ENCODE assay signal across 16 mouse cellular contexts in the genomic region with DNA sequence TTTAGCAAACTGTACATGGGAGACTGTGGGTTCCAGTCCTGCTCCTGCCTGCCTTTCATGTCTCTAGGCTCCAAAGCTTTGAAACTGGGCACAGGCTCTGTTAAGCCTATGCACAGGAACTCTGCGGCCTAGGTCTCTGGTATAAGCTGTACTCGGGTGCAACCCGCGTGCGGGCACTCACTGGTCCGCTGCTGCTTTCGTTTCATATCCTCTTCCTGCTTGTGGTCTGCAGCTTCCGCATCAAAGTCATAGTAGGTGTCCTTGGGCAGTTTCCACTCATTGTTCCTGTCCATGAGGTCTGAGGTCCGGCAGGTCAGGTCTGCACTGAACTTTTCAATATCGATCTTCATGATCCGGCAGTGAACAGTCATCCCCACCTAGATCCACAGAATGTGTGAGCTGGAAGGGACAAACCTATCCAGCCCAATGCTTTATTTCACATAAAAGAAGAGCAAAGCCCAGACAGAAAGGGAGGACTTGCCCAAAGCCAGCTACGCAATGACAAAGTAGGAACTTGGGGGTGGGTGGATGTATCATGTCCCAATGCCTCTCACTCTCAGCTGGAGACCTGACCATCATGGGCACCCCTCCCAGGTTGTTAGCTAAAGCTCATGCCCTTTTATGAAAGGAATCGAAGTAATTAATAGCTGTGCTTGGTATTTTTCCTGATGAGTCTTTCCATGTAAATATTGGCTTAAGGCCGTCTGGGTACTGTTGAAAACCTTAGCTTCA. TPM values are rescaled to one million over a fixed set of nuclear protein-coding genes. Genes with fewer than 3 reads are reported as not detected.
DNase-seq lines count a peak whose midpoint lies in the region; ATAC-seq lines count a peak whose summit lies in the region.
"Had no signal": no experiment of that assay in that cellular context is flagged by ENCODE, and none has a peak within 500 bp of the region (broad histone marks: within the 10 kb centered on the region; RNA-seq: fewer than 3 reads in every experiment).

No protein-coding gene starts in this region.

- WGBS in liver, embryonic 12.5 days (ENCODE audit: insufficient replicate concordance), result 75% methylated on average over 14 of the region's 14 CpGs

- no peaks in the 10 kb centered on the region for H3K27me3 ChIP-seq in liver, embryonic 12.5 days (replicated peaks)
- H3K27me3 ChIP-seq: forebrain, embryonic 15.5 days had no signal

- peaks cover 100% of the 10 kb centered on the region for H3K36me3 ChIP-seq in liver, embryonic 12.5 days

- ATAC-seq in liver, embryonic 12.5 days, result no peak
- ATAC-seq in hematopoietic stem cell, adult 5-6 weeks (replicated peaks in 1 of 2; ENCODE audit: insufficient read depth in 1 of 2, low FRiP score in 2 of 2, low TSS enrichment in 1 of 2, low read depth in 1 of 2, poor library complexity in 2 of 2, severe bottlenecking in 2 of 2), result peak; percentile 71 to 82
- ATAC-seq in inflammation-experienced regulatory T-cells, adult 6 months, result no peak
- ATAC-seq: forebrain, embryonic 15.5 days; hindbrain, postnatal 0 days had no signal

- no peaks in the 10 kb centered on the region for H3K9me3 ChIP-seq in liver, embryonic 12.5 days (replicated peaks)
- H3K9me3 ChIP-seq: forebrain, embryonic 15.5 days; limb, embryonic 10.5 days had no signal

- DNase-seq in liver, result peak; percentile 13
- DNase-seq in B cell, adult 2 months, result peak; percentile 51 to 58
- DNase-seq in natural killer cell, adult 2 months (ENCODE audit: low spot score in 2 of 2), result peak; percentile 63 to 67
- DNase-seq in cerebellum, adult 18-20 months, result no peak
- no peak for DNase-seq in embryo, embryonic 10.5 days (ENCODE audit: low spot score)
- DNase-seq: adrenal gland, adult 8-10 months; cerebellum, postnatal 10 days; kidney, adult 9 months had no signal

- no peak overlapping the region for H3K4me2 ChIP-seq in liver, embryonic 12.5 days
- H3K4me2 ChIP-seq: forebrain, embryonic 15.5 days; midbrain, embryonic 11.5 days had no signal

- no peak overlapping the region for H3K9ac ChIP-seq in liver, embryonic 12.5 days
- H3K9ac ChIP-seq: forebrain, embryonic 15.5 days had no signal

- no peak overlapping the region for H3K4me3 ChIP-seq in liver, embryonic 12.5 days
- H3K4me3 ChIP-seq: forebrain, embryonic 15.5 days; heart, adult 2 months; limb, embryonic 10.5 days had no signal

- no peaks in the 10 kb centered on the region for H3K4me1 ChIP-seq in liver, embryonic 12.5 days
- H3K4me1 ChIP-seq: forebrain, embryonic 15.5 days; limb, embryonic 10.5 days had no signal

- no peak overlapping the region for H3K27ac ChIP-seq in liver, embryonic 12.5 days
- H3K27ac ChIP-seq: forebrain, embryonic 15.5 days; heart, adult 2 months; hindbrain, postnatal 0 days; limb, embryonic 10.5 days had no signal

RNA-seq across cellular contexts. Expression of a gene that starts 20.1 kb away (rescaled TPM):
- polyA plus RNA-seq in liver, embryonic 12.5 days (2016; fragmentation: Nextera tagmentation; extraction: Ambion mirVana), result 0.31 and 0.63 TPM in 2 replicates
- total RNA-seq in hematopoietic stem cell, adult 5-6 weeks (2017), result 0.44 and 1.5 TPM in 2 replicates
- 1 to 10 TPM; 1.9 to 5.4 (median 3.5) TPM for polyA plus RNA-seq in inflammation-experienced regulatory T-cells, adult 6 months (2017; shearing (Covaris generic))

RNA-seq across cellular contexts. Expression of a gene that starts 25.0 kb away (rescaled TPM):
- 20.3 and 24.0 TPM in 2 replicates for polyA plus RNA-seq in liver, embryonic 12.5 days (2016; fragmentation: Nextera tagmentation; extraction: Ambion mirVana)
- total RNA-seq in hematopoietic stem cell, adult 5-6 weeks (2017), result 1.1 and 3.2 TPM in 2 replicates
- 1 to 10 TPM in 1 of 3 experiments, not detected in 2; 1.4 TPM for polyA plus RNA-seq in inflammation-experienced regulatory T-cells, adult 6 months (2017; shearing (Covaris generic))

RNA-seq across cellular contexts. Expression of a gene that starts 29.9 kb away (rescaled TPM):
- polyA plus RNA-seq in liver, embryonic 12.5 days (2016; fragmentation: Nextera tagmentation; extraction: Ambion mirVana), result 1,112 and 1,156 TPM in 2 replicates
- total RNA-seq in hematopoietic stem cell, adult 5-6 weeks (2017), result 3,301 and 3,769 TPM in 2 replicates
- polyA plus RNA-seq in inflammation-experienced regulatory T-cells, adult 6 months (2017; shearing (Covaris generic)), result 1,000 to 10,000 TPM; 2,768 to 4,435 (median 3,801) TPM

RNA-seq across cellular contexts. Expression of a gene that starts 32.3 kb away (rescaled TPM):
- 29.7 and 30.7 TPM in 2 replicates for polyA plus RNA-seq in liver, embryonic 12.5 days (2016; fragmentation: Nextera tagmentation; extraction: Ambion mirVana)
- 38.1 and 54.2 TPM in 2 replicates for total RNA-seq in hematopoietic stem cell, adult 5-6 weeks (2017)
- polyA plus RNA-seq in inflammation-experienced regulatory T-cells, adult 6 months (2017; shearing (Covaris generic)), result 100 to 1,000 TPM; 103 to 118 (median 104) TPM

RNA-seq across cellular contexts. Expression of a gene that starts 32.5 kb away (rescaled TPM):
- polyA plus RNA-seq in liver, embryonic 12.5 days (2016; fragmentation: Nextera tagmentation; extraction: Ambion mirVana), result 20.2 and 20.3 TPM in 2 replicates
- total RNA-seq in hematopoietic stem cell, adult 5-6 weeks (2017), result 45.6 and 51.3 TPM in 2 replicates
- polyA plus RNA-seq in inflammation-experienced regulatory T-cells, adult 6 months (2017; shearing (Covaris generic)), result 10 to 100 TPM; 16.6 to 18.7 (median 16.9) TPM

Comparison
In these comparisons a context has a peak if more than half of its experiments do, and no peak if none do; other contexts are left out.
1. DNase-seq: peak in liver (single experiment), B cell, adult 2 months (2 of 2) and natural killer cell, adult 2 months (2 of 2); none in cerebellum, adult 18-20 months (0 of 2) and embryo, embryonic 10.5 days (single experiment).
2. ATAC-seq: peak in hematopoietic stem cell, adult 5-6 weeks (2 of 2); none in liver, embryonic 12.5 days (single experiment) and inflammation-experienced regulatory T-cells, adult 6 months (single experiment).